Mouse (Mus musculus) adrenal gland, postnatal 25 days (tissue): Measurements from ENCODE around the gene Procr. TPM values are rescaled to one million over a fixed set of nuclear protein-coding genes. Genes with fewer than 3 reads are reported as not detected.
A peak's percentile ranks its signal among the peaks of the same experiment; 100 is the strongest.

Source experiments
- DNase-seq: peaks from one replicate; pipeline ENCODE4 v3.0.0; 2021; ENCODE audit warnings: mixed read lengths
- total RNA-seq: library from RNA; stranded (reverse); gene quantifications from 2 replicates; pipeline ENCODE4 v1.2.3, GENCODE M21; 2021

Gene Procr
- total RNA-seq, 1 experiment from 2014 or later: 21.8 TPM

GRCm38 (mm10) chr2:155755746-155756145 lies 4.8 kb downstream of the Procr start:
- DNase-seq: peak; percentile 76

GRCm38 (mm10) chr2:155756855-155757566 lies 6.1 kb downstream of the Procr start:
- peak; percentile 20 for DNase-seq

GRCm38 (mm10) chr2:155764679-155765418 lies 13.9 kb downstream of the Procr start:
- DNase-seq: peak; percentile 65

- DNase-seq: no peak
Observed at GRCm38 (mm10) chr2:155773664-155774063, 22.7 kb downstream of the Procr start.

- DNase-seq: no peak
Observed at GRCm38 (mm10) chr2:155774261-155774926, 23.5 kb downstream of the Procr start.

GRCm38 (mm10) chr2:155774927-155775684 lies 24.2 kb downstream of the Procr start, which contains the start of gene Mmp24:
TSS of gene Mmp24 (plus strand) at chr2:155775342.
- DNase-seq: no peak

GRCm38 (mm10) chr2:155775685-155776263 lies 24.9 kb downstream of the Procr start:
- DNase-seq: peak; percentile 77

- DNase-seq: no peak
Observed at GRCm38 (mm10) chr2:155776824-155777687, 26.1 kb downstream of the Procr start.

- DNase-seq: no peak
Observed at GRCm38 (mm10) chr2:155777688-155777985, 26.7 kb downstream of the Procr start.

GRCm38 (mm10) chr2:155778004-155778403 lies 27.1 kb downstream of the Procr start:
- DNase-seq: no peak

- no peak for DNase-seq
Observed at GRCm38 (mm10) chr2:155779066-155779465, 28.1 kb downstream of the Procr start.

GRCm38 (mm10) chr2:155779506-155779905 lies 28.6 kb downstream of the Procr start:
- no peak for DNase-seq

- DNase-seq: no peak
Observed at GRCm38 (mm10) chr2:155784534-155784933, 33.6 kb downstream of the Procr start.

GRCm38 (mm10) chr2:155786905-155787304 lies 36.0 kb downstream of the Procr start:
- DNase-seq: no peak

- DNase-seq: no peak
Observed at GRCm38 (mm10) chr2:155787949-155788931, 37.3 kb downstream of the Procr start.

GRCm38 (mm10) chr2:155792899-155793298 lies 42.0 kb downstream of the Procr start:
- no peak for DNase-seq

GRCm38 (mm10) chr2:155794674-155795445 lies 43.9 kb downstream of the Procr start:
- DNase-seq: peak; percentile 42

- no peak for DNase-seq
Observed at GRCm38 (mm10) chr2:155798613-155799012, 47.7 kb downstream of the Procr start.

GRCm38 (mm10) chr2:155802761-155803160 lies 51.8 kb downstream of the Procr start:
- no peak for DNase-seq
